ENCODE assay signal across 33 mouse cellular contexts in genomic region chr5:123031312-123031711, GRCm38 (mm10). TPM values are rescaled to one million over a fixed set of nuclear protein-coding genes. Genes with fewer than 3 reads are reported as not detected.
DNase-seq lines count a peak whose midpoint lies in the region; ATAC-seq and TF ChIP-seq lines count a peak whose summit lies in the region.
"Had no signal": no experiment of that assay in that cellular context is flagged by ENCODE, and none has a peak within 500 bp of the region (broad histone marks: within the 10 kb centered on the region; RNA-seq: fewer than 3 reads in every experiment).

No protein-coding gene starts in this region.

- H3K9me3 ChIP-seq in kidney, postnatal 0 days (replicated peaks; ENCODE audit: low read length): no peaks in the 10 kb centered on the region
- no peaks in the 10 kb centered on the region for H3K9me3 ChIP-seq in lung, postnatal 0 days (ENCODE audit: low read length)
- H3K9me3 ChIP-seq: embryonic facial prominence, embryonic 15.5 days; forebrain, embryonic 13.5 days; heart, embryonic 12.5 days; kidney, embryonic 15.5 days; limb, embryonic 10.5 days; limb, embryonic 15.5 days; neural tube, embryonic 13.5 days; stomach, embryonic 15.5 days had no signal

- peaks cover 14% of the 10 kb centered on the region; the same call in 1 of the 2 replicates for H3K36me3 ChIP-seq in kidney, postnatal 0 days (ENCODE audit: insufficient read depth, low read length)
- peaks cover 9% of the 10 kb centered on the region; the same call in 1 of the 2 replicates for H3K36me3 ChIP-seq in lung, postnatal 0 days (ENCODE audit: insufficient read depth, low read length)

- H3K4me1 ChIP-seq in kidney, postnatal 0 days (replicated peaks; ENCODE audit: insufficient read depth, low read length): 0 out of 2 replicates have a peak, but pooled peaks cover under 1% of the 10 kb centered on the region
- H3K4me1 ChIP-seq in lung, postnatal 0 days (ENCODE audit: insufficient read depth, low read depth, low read length): peaks cover 8% of the 10 kb centered on the region; the same call in 1 of the 2 replicates
- H3K4me1 ChIP-seq in bone marrow, adult 2 months (ENCODE audit: control insufficient read depth, insufficient read depth, low read length): peaks cover 7% of the 10 kb centered on the region

- TF ChIP-seq POLR2A in bone marrow, adult 2 months (IDR thresholded peaks at IDR 0.05; ENCODE audit: borderline replicate concordance, control insufficient read depth, low read depth, low read length): no peak

- TF ChIP-seq EP300 in lung, postnatal 0 days (IDR thresholded peaks at IDR 0.05): no peak

- no peak overlapping the region for H3K27ac ChIP-seq in kidney, postnatal 0 days
- H3K27ac ChIP-seq in lung, postnatal 0 days (ENCODE audit: low read length): no peak overlapping the region
- no peak overlapping the region for H3K27ac ChIP-seq in bone marrow, adult 2 months (ENCODE audit: control insufficient read depth, insufficient read depth, low read depth, low read length, poor library complexity)
- H3K27ac ChIP-seq: embryonic facial prominence, embryonic 10.5 days; embryonic facial prominence, embryonic 15.5 days; forebrain, embryonic 13.5 days; hindbrain, embryonic 14.5 days; kidney, embryonic 15.5 days; limb, embryonic 10.5 days; limb, embryonic 15.5 days; neural tube, embryonic 13.5 days; stomach, embryonic 15.5 days had no signal

- H3K4me3 ChIP-seq in kidney, postnatal 0 days (replicated peaks; ENCODE audit: low read depth, low read length): no peak overlapping the region
- H3K4me3 ChIP-seq in lung, postnatal 0 days (ENCODE audit: low read depth, low read length): no peak overlapping the region
- no peak overlapping the region for H3K4me3 ChIP-seq in bone marrow, adult 2 months (replicated peaks; ENCODE audit: control insufficient read depth, low read depth, low read length)
- H3K4me3 ChIP-seq: embryonic facial prominence, embryonic 10.5 days; embryonic facial prominence, embryonic 15.5 days; forebrain, embryonic 13.5 days; heart, embryonic 12.5 days; kidney, embryonic 15.5 days; limb, embryonic 10.5 days; limb, embryonic 15.5 days; neural tube, embryonic 13.5 days; stomach, embryonic 15.5 days had no signal

- peak; percentile 37 for DNase-seq in CD4-positive, CD25-positive, alpha-beta regulatory T cell, adult 2 months (ENCODE audit: low read depth, low spot score)
- no peak for DNase-seq in kidney, postnatal 0 days (ENCODE audit: low spot score)
- DNase-seq in kidney, postnatal 4 days: no peak
- no peak for DNase-seq in lung, postnatal 0 days (ENCODE audit: low spot score)
- DNase-seq in lung, postnatal 10 days: no peak
- DNase-seq in right cerebral cortex, postnatal 14 days: no peak
- DNase-seq: adrenal gland, postnatal 36 days; cerebellum, adult 8-10 months; cerebellum, postnatal 25 days; gastrocnemius, postnatal 36 days; heart, adult 18-20 months; kidney, adult 18-20 months; kidney, postnatal 36 days; retina, postnatal 1 day; right cerebral cortex, postnatal 25 days; thymus, postnatal 14 days had no signal

- ATAC-seq in CD4-positive, CD25-positive, alpha-beta regulatory T cell, adult 4 months: no peak
- ATAC-seq in kidney, postnatal 0 days (replicated peaks; ENCODE audit: low FRiP score, low read depth): no peak
- ATAC-seq in lung, postnatal 0 days: no peak
- ATAC-seq: forebrain, embryonic 13.5 days had no signal

- H3K9ac ChIP-seq in kidney, postnatal 0 days (ENCODE audit: low read depth, low read length): no peak overlapping the region
- H3K9ac ChIP-seq in lung, postnatal 0 days (replicated peaks; ENCODE audit: low read depth): no peak overlapping the region
- H3K9ac ChIP-seq: embryonic facial prominence, embryonic 15.5 days; forebrain, embryonic 13.5 days; heart, embryonic 12.5 days; hindbrain, embryonic 14.5 days; kidney, embryonic 15.5 days; limb, embryonic 15.5 days; neural tube, embryonic 13.5 days; stomach, embryonic 15.5 days had no signal

- H3K4me2 ChIP-seq in kidney, postnatal 0 days (ENCODE audit: low read length): no peak overlapping the region
- no peak overlapping the region for H3K4me2 ChIP-seq in lung, postnatal 0 days (replicated peaks; ENCODE audit: low read depth, low read length)
- H3K4me2 ChIP-seq: embryonic facial prominence, embryonic 15.5 days; forebrain, embryonic 13.5 days; heart, embryonic 12.5 days; hindbrain, embryonic 14.5 days; kidney, embryonic 15.5 days; limb, embryonic 15.5 days; midbrain, embryonic 11.5 days; neural tube, embryonic 13.5 days; stomach, embryonic 15.5 days had no signal

- TF ChIP-seq CTCF in kidney, postnatal 0 days (IDR thresholded peaks at IDR 0.05; ENCODE audit: low read depth): 0 out of 2 replicates have a peak, but pooled peaks have one; percentile 18
- peak; percentile 21; the same call in 1 of the 2 replicates for TF ChIP-seq CTCF in lung, postnatal 0 days (IDR thresholded peaks at IDR 0.05)
- TF ChIP-seq CTCF in bone marrow, adult 2 months (IDR thresholded peaks at IDR 0.05; ENCODE audit: control insufficient read depth, insufficient read depth, low read length): 0 out of 2 replicates have a peak, but pooled peaks have one; percentile 9

- 96% methylated on average over 3 of the region's 3 CpGs for WGBS in kidney, postnatal 0 days
- whole genome bisulfite sequencing in lung, postnatal 0 days: 91% methylated on average over 3 of the region's 3 CpGs
- 82% methylated on average over 3 of the region's 3 CpGs for WGBS in bone marrow, adult 2 months

- H3K27me3 ChIP-seq in kidney, postnatal 0 days (ENCODE audit: insufficient read depth, low read length): no peaks in the 10 kb centered on the region
- H3K27me3 ChIP-seq in lung, postnatal 0 days (replicated peaks; ENCODE audit: insufficient read depth, low read length): no peaks in the 10 kb centered on the region
- H3K27me3 ChIP-seq: embryonic facial prominence, embryonic 15.5 days; forebrain, embryonic 13.5 days; heart, embryonic 12.5 days; kidney, embryonic 15.5 days; limb, embryonic 15.5 days; neural tube, embryonic 13.5 days; stomach, embryonic 15.5 days had no signal

RNA-seq across cellular contexts. Expression of gene Morn3, which starts 15.5 kb away (rescaled TPM):
- 1 to 10 TPM; 5.2 to 6.9 TPM for polyA plus RNA-seq in CD4-positive, CD25-positive, alpha-beta regulatory T cell, adult 4 months (2017; shearing (Covaris generic))
- polyA plus RNA-seq in kidney, postnatal 0 days (2015; fragmentation: Nextera tagmentation; extraction: Ambion mirVana): 0.46 TPM in 1 of 2 replicates, not detected in the other
- 5.3 and 8.3 TPM in 2 replicates for polyA plus RNA-seq in lung, postnatal 0 days (2015; fragmentation: Nextera tagmentation; extraction: Ambion mirVana)
- 5.3 TPM in 1 of 2 replicates, not detected in the other for polyA plus RNA-seq in bone marrow, adult 2 months (2011; ENCODE audit: insufficient read depth, insufficient read length, low replicate concordance, missing spikeins)
- polyA plus RNA-seq: C2C12; embryonic facial prominence, embryonic 10.5 days; heart, embryonic 12.5 days; heart, postnatal 0 days; limb, embryonic 10.5 days; liver, embryonic 16.5 days; midbrain, embryonic 11.5 days; urinary bladder, adult 2 months had no signal

RNA-seq across cellular contexts. Expression of gene Orai1, which starts 16.4 kb away (rescaled TPM):
- polyA plus RNA-seq in CD4-positive, CD25-positive, alpha-beta regulatory T cell, adult 4 months (2017; shearing (Covaris generic)): 1 to 10 TPM; 4.2 to 8.1 TPM
- 22.5 and 23.4 TPM in 2 replicates for polyA plus RNA-seq in kidney, postnatal 0 days (2015; fragmentation: Nextera tagmentation; extraction: Ambion mirVana)
- 54.7 and 55.2 TPM in 2 replicates for polyA plus RNA-seq in lung, postnatal 0 days (2015; fragmentation: Nextera tagmentation; extraction: Ambion mirVana)
- 18.0 and 30.8 TPM in 2 replicates for polyA plus RNA-seq in bone marrow, adult 2 months (2011; ENCODE audit: insufficient read depth, insufficient read length, low replicate concordance, missing spikeins)

RNA-seq across cellular contexts. Expression of gene Tmem120b, which starts 36.9 kb away (rescaled TPM):
- 1 to 10 TPM; 3.4 to 4.3 TPM for polyA plus RNA-seq in CD4-positive, CD25-positive, alpha-beta regulatory T cell, adult 4 months (2017; shearing (Covaris generic))
- polyA plus RNA-seq in kidney, postnatal 0 days (2015; fragmentation: Nextera tagmentation; extraction: Ambion mirVana): 12.5 and 12.6 TPM in 2 replicates
- 11.9 and 12.2 TPM in 2 replicates for polyA plus RNA-seq in lung, postnatal 0 days (2015; fragmentation: Nextera tagmentation; extraction: Ambion mirVana)
- polyA plus RNA-seq in bone marrow, adult 2 months (2011; ENCODE audit: insufficient read depth, insufficient read length, low replicate concordance, missing spikeins): 33.5 and 38.8 TPM in 2 replicates

RNA-seq across cellular contexts. Expression of gene Kdm2b, which starts 41.7 kb away (rescaled TPM):
- polyA plus RNA-seq in CD4-positive, CD25-positive, alpha-beta regulatory T cell, adult 4 months (2017; shearing (Covaris generic)): 10 to 100 TPM; 33.1 to 51.1 TPM
- polyA plus RNA-seq in kidney, postnatal 0 days (2015; fragmentation: Nextera tagmentation; extraction: Ambion mirVana): 62.5 and 66.1 TPM in 2 replicates
- 12.2 and 13.7 TPM in 2 replicates for polyA plus RNA-seq in lung, postnatal 0 days (2015; fragmentation: Nextera tagmentation; extraction: Ambion mirVana)
- polyA plus RNA-seq in bone marrow, adult 2 months (2011; ENCODE audit: insufficient read depth, insufficient read length, low replicate concordance, missing spikeins): 17.4 and 24.2 TPM in 2 replicates
